In genomic region chr6:78460191-78460825, GRCm38 (mm10) we compare ENCODE assay signal across 14 mouse cellular contexts. TPM values are rescaled to one million over a fixed set of nuclear protein-coding genes. Genes with fewer than 3 reads are reported as not detected.
DNase-seq lines count a peak whose midpoint lies in the region; ATAC-seq lines count a peak whose summit lies in the region.
"Had no signal": no experiment of that assay in that cellular context is flagged by ENCODE, and none has a peak within 500 bp of the region (broad histone marks: within the 10 kb centered on the region; RNA-seq: fewer than 3 reads in every experiment).

No protein-coding gene starts in this region.

- no peak overlapping the region for H3K4me3 ChIP-seq in forebrain, embryonic 13.5 days
- H3K4me3 ChIP-seq in midbrain, embryonic 16.5 days (ENCODE audit: low read depth, low read length): no peak overlapping the region
- H3K4me3 ChIP-seq: liver, embryonic 12.5 days; myocyte had no signal

- H3K36me3 ChIP-seq in forebrain, embryonic 13.5 days (ENCODE audit: poor library complexity, severe bottlenecking): no peaks in the 10 kb centered on the region
- H3K36me3 ChIP-seq in midbrain, embryonic 16.5 days (ENCODE audit: control insufficient read depth, insufficient read depth, low read length): no peaks in the 10 kb centered on the region
- H3K36me3 ChIP-seq: liver, embryonic 12.5 days had no signal

- ATAC-seq in forebrain, embryonic 13.5 days: peak; percentile 98
- ATAC-seq in midbrain, embryonic 16.5 days: 0 out of 2 replicates have a peak, but pooled peaks have one; percentile 11
- ATAC-seq: liver, embryonic 12.5 days had no signal

- 29% methylated on average over 3 of the region's 3 CpGs for WGBS in forebrain, embryonic 13.5 days
- WGBS in midbrain, embryonic 16.5 days: 34% methylated on average over 3 of the region's 3 CpGs

- H3K4me1 ChIP-seq in forebrain, embryonic 13.5 days: 0 out of 2 replicates have a peak, but pooled peaks cover 8% of the 10 kb centered on the region
- H3K4me1 ChIP-seq in midbrain, embryonic 16.5 days (ENCODE audit: control insufficient read depth, insufficient read depth, low read length): no peaks in the 10 kb centered on the region
- H3K4me1 ChIP-seq: liver, embryonic 12.5 days had no signal

- no peak overlapping the region for H3K9ac ChIP-seq in forebrain, embryonic 13.5 days
- no peak overlapping the region for H3K9ac ChIP-seq in midbrain, embryonic 16.5 days (ENCODE audit: low read depth, low read length)
- H3K9ac ChIP-seq: liver, embryonic 12.5 days had no signal

- peak overlapping the region; percentile 44 for H3K27ac ChIP-seq in forebrain, embryonic 13.5 days
- H3K27ac ChIP-seq in midbrain, embryonic 16.5 days (ENCODE audit: low read length): no peak overlapping the region
- H3K27ac ChIP-seq: liver, embryonic 12.5 days had no signal

- no peak overlapping the region for H3K4me2 ChIP-seq in forebrain, embryonic 13.5 days
- no peak overlapping the region for H3K4me2 ChIP-seq in midbrain, embryonic 16.5 days (ENCODE audit: low read length)
- H3K4me2 ChIP-seq: liver, embryonic 12.5 days had no signal

- H3K9me3 ChIP-seq in forebrain, embryonic 13.5 days (replicated peaks): no peaks in the 10 kb centered on the region
- H3K9me3 ChIP-seq in midbrain, embryonic 16.5 days (replicated peaks; ENCODE audit: control insufficient read depth, low read length, poor library complexity, severe bottlenecking): no peaks in the 10 kb centered on the region
- H3K9me3 ChIP-seq: liver, embryonic 12.5 days had no signal

- H3K27me3 ChIP-seq in forebrain, embryonic 13.5 days: no peaks in the 10 kb centered on the region
- no peaks in the 10 kb centered on the region for H3K27me3 ChIP-seq in midbrain, embryonic 16.5 days (ENCODE audit: control insufficient read depth, insufficient read depth, low read depth, low read length)
- H3K27me3 ChIP-seq: liver, embryonic 12.5 days had no signal

- DNase-seq in brain, embryonic 18.5 days (ENCODE audit: low read depth, low spot score): peak; percentile 46
- DNase-seq in layer of hippocampus, adult 9-10 months (ENCODE audit: low spot score): peak; percentile 35
- DNase-seq in heart, postnatal 25 days (ENCODE audit: low spot score): no peak
- no peak for DNase-seq in cerebellum, adult 9-10 months
- no peak for DNase-seq in testis, postnatal 10 days (ENCODE audit: low spot score)
- no peak for DNase-seq in spleen, adult 18-20 months
- DNase-seq: cerebellum, postnatal 36 days; gastrocnemius, postnatal 36 days had no signal

- intact Hi-C loops in heart, postnatal 25 days (cut with DNase I): no loop called here

RNA-seq across cellular contexts. Expression of gene Reg3g, which starts 8.4 kb away (rescaled TPM):
- not detected in 2 replicates for polyA plus RNA-seq in forebrain, embryonic 13.5 days (2015; fragmentation: Nextera tagmentation; extraction: Ambion mirVana)
- not detected in 2 replicates for polyA plus RNA-seq in midbrain, embryonic 16.5 days (2015; fragmentation: Nextera tagmentation; extraction: Ambion mirVana)
- not detected for total RNA-seq in heart, postnatal 25 days (2021)
- total RNA-seq: gastrocnemius, postnatal 36 days had no signal
- polyA plus RNA-seq: intestine, embryonic 14.5 days; liver, embryonic 12.5 days; myocyte had no signal

RNA-seq across cellular contexts. Expression of gene Reg1, which starts 37.8 kb away (rescaled TPM):
- not detected in 2 replicates for polyA plus RNA-seq in forebrain, embryonic 13.5 days (2015; fragmentation: Nextera tagmentation; extraction: Ambion mirVana)
- polyA plus RNA-seq in midbrain, embryonic 16.5 days (2015; fragmentation: Nextera tagmentation; extraction: Ambion mirVana): not detected in 2 replicates
- total RNA-seq in heart, postnatal 25 days (2021): not detected
- total RNA-seq: gastrocnemius, postnatal 36 days had no signal
- polyA plus RNA-seq: liver, embryonic 12.5 days; myocyte; stomach, embryonic 14.5 days had no signal

Comparison
In these comparisons a context has a peak if more than half of its experiments do, and no peak if none do; other contexts are left out.
1. DNase-seq: peak in brain, embryonic 18.5 days (single experiment) and layer of hippocampus, adult 9-10 months (single experiment); none in heart, postnatal 25 days (single experiment), cerebellum, adult 9-10 months (single experiment), testis, postnatal 10 days (single experiment) and spleen, adult 18-20 months (0 of 2).